Mouse (Mus musculus): ENCODE results near the gene Trem3.

DNA sequence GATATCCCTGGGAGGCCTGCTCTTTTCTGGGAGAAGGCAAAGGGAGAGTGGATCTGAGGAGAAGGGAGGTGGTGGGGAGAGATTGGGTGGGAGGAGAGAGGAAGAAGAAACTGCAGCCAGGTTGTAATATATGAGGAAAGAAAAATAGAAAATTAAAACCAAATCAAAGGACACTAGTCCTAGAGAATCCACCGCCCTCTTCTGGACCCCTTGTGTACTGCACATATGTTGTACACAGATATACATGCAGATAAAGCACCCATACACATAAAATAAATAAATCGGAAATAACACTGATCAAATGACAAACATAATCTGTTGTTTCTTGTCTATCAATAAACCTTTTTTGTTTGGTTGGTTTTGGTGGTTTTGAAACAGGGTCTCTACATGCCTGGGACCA is 39.7 kb downstream of the Trem3 start:
- TF ChIP-seq E2F4 (IDR thresholded peaks at IDR 0.05; ENCODE audit: insufficient read depth) (no peak), TCF12 (IDR thresholded peaks at IDR 0.05; ENCODE audit: insufficient read depth, poor library complexity, severe bottlenecking) (no peak), MYOG (IDR thresholded peaks at IDR 0.05; ENCODE audit: control insufficient read depth in 1 of 3, insufficient read depth in 1 of 3, insufficient read length in 2 of 3, low read depth in 2 of 3) (no peak), POLR2A (IDR thresholded peaks at IDR 0.05; ENCODE audit: insufficient read length, low read depth) (no peak), REST (IDR thresholded peaks at IDR 0.05; ENCODE audit: insufficient read depth, insufficient read length) (no peak), CEBPB (IDR thresholded peaks at IDR 0.05; ENCODE audit: insufficient read depth, poor library complexity, severe bottlenecking) (no peak), POLR2AphosphoS2 (IDR thresholded peaks at IDR 0.05; ENCODE audit: insufficient read length, low read depth) (no peak), TCF3 (IDR thresholded peaks at IDR 0.05; ENCODE audit: insufficient read length, low read depth) (no peak), MAX (IDR thresholded peaks at IDR 0.05; ENCODE audit: low read depth) (no peak), MYOD1 (IDR thresholded peaks at IDR 0.05; ENCODE audit: control insufficient read depth in 1 of 3, insufficient read length in 2 of 3, low read depth in 2 of 3) (no peak)
